19 mouse cellular contexts compared by ENCODE assay signal in genomic region chr15:97112452-97113200, GRCm38 (mm10). TPM values are rescaled to one million over a fixed set of nuclear protein-coding genes. Genes with fewer than 3 reads are reported as not detected.
DNase-seq lines count a peak whose midpoint lies in the region; ATAC-seq lines count a peak whose summit lies in the region.
"Had no signal": no experiment of that assay in that cellular context is flagged by ENCODE, and none has a peak within 500 bp of the region (broad histone marks: within the 10 kb centered on the region; RNA-seq: fewer than 3 reads in every experiment).

No protein-coding gene starts in this region.

- 81% methylated on average over 19 of the region's 19 CpGs for WGBS in intestine, embryonic 14.5 days
- WGBS in intestine, embryonic 16.5 days: 83% methylated on average over 19 of the region's 19 CpGs
- 89% methylated on average over 19 of the region's 19 CpGs for WGBS in midbrain, embryonic 11.5 days
- 88% methylated on average over 19 of the region's 19 CpGs for WGBS in midbrain, embryonic 14.5 days
- WGBS in limb, embryonic 15.5 days: 46% methylated on average over 19 of the region's 19 CpGs

- no peaks in the 10 kb centered on the region for H3K9me3 ChIP-seq in intestine, embryonic 14.5 days (ENCODE audit: control insufficient read depth, low read length)
- no peaks in the 10 kb centered on the region for H3K9me3 ChIP-seq in intestine, embryonic 16.5 days (ENCODE audit: control insufficient read depth, low read length)
- H3K9me3 ChIP-seq in midbrain, embryonic 11.5 days (ENCODE audit: control insufficient read depth, low read length): no peaks in the 10 kb centered on the region
- H3K9me3 ChIP-seq in midbrain, embryonic 14.5 days (ENCODE audit: control insufficient read depth, low read length): no peaks in the 10 kb centered on the region
- no peaks in the 10 kb centered on the region for H3K9me3 ChIP-seq in limb, embryonic 15.5 days
- H3K9me3 ChIP-seq: heart, embryonic 15.5 days; midbrain, embryonic 13.5 days had no signal

- peaks cover 4% of the 10 kb centered on the region; the same call in 1 of the 2 replicates for H3K4me1 ChIP-seq in intestine, embryonic 14.5 days (replicated peaks; ENCODE audit: control insufficient read depth, insufficient read depth, low read length)
- no peaks in the 10 kb centered on the region for H3K4me1 ChIP-seq in intestine, embryonic 16.5 days (ENCODE audit: control insufficient read depth, insufficient read depth, low read length)
- no peaks in the 10 kb centered on the region for H3K4me1 ChIP-seq in midbrain, embryonic 11.5 days (ENCODE audit: control insufficient read depth, insufficient read depth, low read length)
- H3K4me1 ChIP-seq in midbrain, embryonic 14.5 days (ENCODE audit: control insufficient read depth, insufficient read depth, low read length): no peaks in the 10 kb centered on the region
- H3K4me1 ChIP-seq in limb, embryonic 15.5 days: peaks cover 39% of the 10 kb centered on the region
- H3K4me1 ChIP-seq: midbrain, embryonic 13.5 days had no signal

- H3K27me3 ChIP-seq in intestine, embryonic 14.5 days (replicated peaks; ENCODE audit: control insufficient read depth, insufficient read depth, low read length): no peaks in the 10 kb centered on the region
- no peaks in the 10 kb centered on the region for H3K27me3 ChIP-seq in intestine, embryonic 16.5 days (replicated peaks; ENCODE audit: control insufficient read depth, insufficient read depth, low read length)
- H3K27me3 ChIP-seq in midbrain, embryonic 11.5 days (ENCODE audit: control insufficient read depth, insufficient read depth, low read length): no peaks in the 10 kb centered on the region
- no peaks in the 10 kb centered on the region for H3K27me3 ChIP-seq in midbrain, embryonic 14.5 days (ENCODE audit: control insufficient read depth, insufficient read depth, low read length)
- H3K27me3 ChIP-seq in limb, embryonic 15.5 days: no peaks in the 10 kb centered on the region
- H3K27me3 ChIP-seq: heart, embryonic 15.5 days; midbrain, embryonic 13.5 days had no signal

- DNase-seq in intestine, embryonic 14.5 days (ENCODE audit: low spot score): peak; percentile 47
- DNase-seq in midbrain, embryonic 11.5 days (ENCODE audit: low spot score, missing footprints): peak; percentile 75
- no peak for DNase-seq in midbrain, embryonic 14.5 days
- peak; percentile 11 for DNase-seq in fat pad, adult 2 months (ENCODE audit: extremely low read depth, low read depth, low spot score)
- no peak for DNase-seq in natural killer cell, adult 2 months (ENCODE audit: low spot score in 2 of 2)
- no peak for DNase-seq in cerebellum, postnatal 36 days
- DNase-seq: B cell, adult 2 months; cerebellum, adult 8-10 months; gastrocnemius, postnatal 14 days; kidney, adult 8-10 months; right cerebral cortex, postnatal 25 days; thymus, postnatal 36 days had no signal

- H3K4me2 ChIP-seq in intestine, embryonic 14.5 days (ENCODE audit: low read length): no peak overlapping the region
- H3K4me2 ChIP-seq in intestine, embryonic 16.5 days (ENCODE audit: low read depth, low read length): no peak overlapping the region
- no peak overlapping the region for H3K4me2 ChIP-seq in midbrain, embryonic 11.5 days
- H3K4me2 ChIP-seq in midbrain, embryonic 14.5 days (ENCODE audit: low read length): no peak overlapping the region
- H3K4me2 ChIP-seq in limb, embryonic 15.5 days: no peak overlapping the region
- H3K4me2 ChIP-seq: heart, embryonic 15.5 days; midbrain, embryonic 13.5 days had no signal

- H3K4me3 ChIP-seq in intestine, embryonic 14.5 days (ENCODE audit: low read depth, low read length): no peak overlapping the region
- no peak overlapping the region for H3K4me3 ChIP-seq in intestine, embryonic 16.5 days (ENCODE audit: low read length)
- no peak overlapping the region for H3K4me3 ChIP-seq in midbrain, embryonic 11.5 days (ENCODE audit: low read depth, low read length)
- H3K4me3 ChIP-seq in midbrain, embryonic 14.5 days (replicated peaks; ENCODE audit: low read depth, low read length): no peak overlapping the region
- no peak overlapping the region for H3K4me3 ChIP-seq in limb, embryonic 15.5 days
- H3K4me3 ChIP-seq: heart, embryonic 15.5 days; midbrain, embryonic 13.5 days had no signal

- no peak overlapping the region for H3K27ac ChIP-seq in intestine, embryonic 14.5 days (ENCODE audit: low read depth)
- H3K27ac ChIP-seq in intestine, embryonic 16.5 days (ENCODE audit: low read length): no peak overlapping the region
- no peak overlapping the region for H3K27ac ChIP-seq in midbrain, embryonic 11.5 days (ENCODE audit: low read depth, low read length)
- H3K27ac ChIP-seq in midbrain, embryonic 14.5 days (replicated peaks; ENCODE audit: low read depth, low read length): no peak overlapping the region
- peak overlapping the region; percentile 64 for H3K27ac ChIP-seq in limb, embryonic 15.5 days
- H3K27ac ChIP-seq: heart, embryonic 15.5 days; hindbrain, postnatal 0 days; liver, embryonic 14.5 days; macrophage; midbrain, embryonic 13.5 days had no signal

- H3K36me3 ChIP-seq in intestine, embryonic 14.5 days (ENCODE audit: control insufficient read depth, insufficient read depth, low read length): no peaks in the 10 kb centered on the region
- H3K36me3 ChIP-seq in intestine, embryonic 16.5 days (ENCODE audit: control insufficient read depth, insufficient read depth, low read length): no peaks in the 10 kb centered on the region
- no peaks in the 10 kb centered on the region for H3K36me3 ChIP-seq in midbrain, embryonic 11.5 days (ENCODE audit: control insufficient read depth, insufficient read depth, low read length)
- H3K36me3 ChIP-seq in midbrain, embryonic 14.5 days (ENCODE audit: control insufficient read depth, insufficient read depth, low read length): no peaks in the 10 kb centered on the region
- no peaks in the 10 kb centered on the region for H3K36me3 ChIP-seq in limb, embryonic 15.5 days
- H3K36me3 ChIP-seq: heart, embryonic 15.5 days; midbrain, embryonic 13.5 days had no signal

- no peak overlapping the region for H3K9ac ChIP-seq in intestine, embryonic 14.5 days (ENCODE audit: low read length)
- no peak overlapping the region for H3K9ac ChIP-seq in intestine, embryonic 16.5 days (ENCODE audit: low read depth, low read length)
- H3K9ac ChIP-seq in midbrain, embryonic 11.5 days (ENCODE audit: low read length): no peak overlapping the region
- no peak overlapping the region for H3K9ac ChIP-seq in midbrain, embryonic 14.5 days (replicated peaks; ENCODE audit: low read length)
- no peak overlapping the region for H3K9ac ChIP-seq in limb, embryonic 15.5 days
- H3K9ac ChIP-seq: heart, embryonic 15.5 days; liver, embryonic 14.5 days; midbrain, embryonic 13.5 days had no signal

- ATAC-seq in intestine, embryonic 14.5 days (replicated peaks; ENCODE audit: low FRiP score, low TSS enrichment, low read depth): no peak
- ATAC-seq in intestine, embryonic 16.5 days: no peak
- no peak for ATAC-seq in midbrain, embryonic 11.5 days (ENCODE audit: low FRiP score)
- no peak for ATAC-seq in midbrain, embryonic 14.5 days (ENCODE audit: low FRiP score, low TSS enrichment)
- ATAC-seq in limb, embryonic 15.5 days (ENCODE audit: insufficient number of reproducible peaks, low FRiP score, low TSS enrichment, low read depth): peak; percentile 3; the same call in 1 of the 2 replicates
- ATAC-seq: hindbrain, postnatal 0 days; midbrain, embryonic 13.5 days had no signal

RNA-seq across cellular contexts. Expression of gene Slc38a4, which starts 56.9 kb away (rescaled TPM):
- polyA plus RNA-seq in intestine, embryonic 14.5 days (2014; fragmentation: Nextera tagmentation; extraction: Ambion mirVana): 68.3 and 74.8 TPM in 2 replicates
- 31.9 and 32.8 TPM in 2 replicates for polyA plus RNA-seq in intestine, embryonic 16.5 days (2015; fragmentation: Nextera tagmentation; extraction: Ambion mirVana)
- polyA plus RNA-seq in midbrain, embryonic 11.5 days (2014; fragmentation: Nextera tagmentation; extraction: Ambion mirVana): 20.9 and 25.3 TPM in 2 replicates
- polyA plus RNA-seq in midbrain, embryonic 14.5 days (2014; fragmentation: Nextera tagmentation; extraction: Ambion mirVana): 1.5 and 3.9 TPM in 2 replicates
- polyA plus RNA-seq in limb, embryonic 15.5 days (2015; fragmentation: Nextera tagmentation; extraction: Ambion mirVana): 116 and 120 TPM in 2 replicates
- polyA plus RNA-seq: macrophage had no signal

Comparison
In these comparisons a context has a peak if more than half of its experiments do, and no peak if none do; other contexts are left out.
1. DNase-seq: peak in intestine, embryonic 14.5 days (single experiment), midbrain, embryonic 11.5 days (single experiment) and fat pad, adult 2 months (single experiment); none in midbrain, embryonic 14.5 days (single experiment), natural killer cell, adult 2 months (0 of 2) and cerebellum, postnatal 36 days (0 of 2).